Mouse (Mus musculus) megakaryocyte, embryonic 14.5 days (primary cell): ENCODE results near the gene Plxna1.

Experiments
- FLI1 ChIP-seq: IDR thresholded peaks from 2 replicates; pipeline ENCODE4 v1.6.1; 2012; ENCODE audit warnings: low read length, inconsistent platforms, mixed read lengths
- GATA1 ChIP-seq: IDR thresholded peaks from 3 replicates; pipeline ENCODE4 v1.6.1; 2012; ENCODE audit warnings: mixed read lengths, low read length, inconsistent platforms, borderline replicate concordance

DNA sequence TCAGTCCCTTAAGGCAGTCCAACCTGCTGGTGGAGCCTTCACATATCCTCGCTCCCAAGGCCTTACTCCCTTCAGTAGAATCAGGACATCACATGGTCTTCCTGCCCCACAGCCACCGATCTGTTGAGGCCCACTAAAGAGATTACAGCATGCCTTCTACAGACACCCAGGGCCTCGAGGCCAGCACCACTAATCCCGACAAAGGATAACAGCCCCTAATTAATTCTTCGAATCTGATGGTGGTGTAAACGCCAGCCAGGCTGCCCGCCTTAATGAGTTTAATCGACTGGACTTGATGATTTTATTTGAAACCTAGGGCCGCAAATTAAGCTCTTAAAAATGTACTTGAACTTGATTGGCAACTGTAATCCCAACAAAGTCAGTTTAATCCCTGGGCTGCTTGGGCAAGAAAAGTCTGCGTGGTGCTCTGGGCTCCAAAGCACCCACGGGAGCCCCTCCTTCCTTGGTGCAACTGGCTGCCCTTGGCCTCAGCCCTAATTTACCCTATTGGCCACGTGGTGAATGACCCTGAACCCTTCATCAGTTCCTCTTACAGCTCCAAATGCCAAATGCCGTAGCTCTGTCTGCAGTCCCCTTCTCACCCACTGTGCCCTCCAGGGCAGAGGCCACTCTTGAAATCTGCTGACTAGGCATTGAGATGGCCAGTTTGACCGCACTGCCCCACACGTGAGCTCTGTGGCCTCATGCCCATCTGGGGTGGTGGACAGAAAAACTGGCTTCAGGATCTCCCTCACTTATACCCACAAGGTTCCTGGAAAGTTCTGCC, 65.3 kb downstream of the Plxna1 start:
- TF ChIP-seq FLI1 = no peak
- no peak for TF ChIP-seq GATA1
